Mouse (Mus musculus): ENCODE data around the gene Polg. TPM values are rescaled to one million over a fixed set of nuclear protein-coding genes. Genes with fewer than 3 reads are reported as not detected.
A peak's percentile ranks its signal among the peaks of the same experiment; 100 is the strongest.

The Polg gene
- total RNA-seq, 2 experiments from 2014 or later: 85.9 to 88.7 TPM

DNA sequence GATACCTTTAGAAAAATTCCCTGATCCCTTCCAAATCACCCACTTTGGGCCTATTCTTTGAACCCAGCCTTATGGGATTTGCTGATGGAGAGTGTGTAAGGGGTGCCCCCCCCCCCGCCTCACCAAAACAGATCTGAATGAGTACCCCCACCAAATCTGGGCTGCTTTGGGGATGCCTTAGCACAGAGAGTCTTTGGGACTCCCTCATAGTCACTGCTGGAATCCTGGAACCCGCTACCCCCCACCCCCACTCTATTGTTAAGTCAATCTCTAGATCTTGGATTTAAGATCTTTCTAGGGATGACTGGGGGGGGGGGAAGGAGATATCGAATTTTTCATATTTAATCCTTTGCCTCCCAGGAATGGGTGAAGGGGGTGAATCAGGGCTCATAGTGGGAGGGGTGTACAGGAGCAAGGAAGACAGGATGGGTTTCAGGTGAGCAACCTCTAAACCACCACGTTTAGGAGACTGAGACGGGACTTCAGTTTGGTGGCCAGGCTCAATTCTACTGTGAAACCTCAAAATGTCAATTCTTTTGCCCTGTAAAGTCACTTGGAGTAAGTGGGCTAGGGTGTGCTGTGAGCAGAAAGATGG is 37.6 kb upstream of the Polg start:
- DNase-seq (ENCODE audit: extremely low spot score in 1 of 2, low spot score in 2 of 2): peak in 1 of 2 experiments; percentile 23
- intact Hi-C loops (cut with DNase I): loop anchor here (2.0 kb wide), 1 partner anchor 41 kb away; no protein-coding TSS in a partner anchor

- no peak for DNase-seq (ENCODE audit: extremely low spot score in 1 of 2, low spot score in 2 of 2)
- intact Hi-C loops (cut with DNase I): loop anchor here (2.0 kb wide), 1 partner anchor 42 kb away; no protein-coding TSS in a partner anchor
These were observed 36.9 kb upstream of the Polg start for GRCm38 (mm10) chr7:79503103-79503455.

GRCm38 (mm10) chr7:79502152-79503102 is 36.3 kb upstream of the Polg start:
- DNase-seq (ENCODE audit: extremely low spot score in 1 of 2, low spot score in 2 of 2): peak in 1 of 2 experiments; percentile 27

GRCm38 (mm10) chr7:79501581-79502031 is 35.4 kb upstream of the Polg start:
- intact Hi-C loops (cut with DNase I): loop anchor here (2.0 kb wide), 1 partner anchor 43 kb away; no protein-coding TSS in a partner anchor
- peak; percentile 47 to 56 for DNase-seq (ENCODE audit: extremely low spot score in 1 of 2, low spot score in 2 of 2)

More at GRCm38 (mm10) chr7:79502152-79503102, 36.3 kb upstream of the Polg start:
- intact Hi-C loops (cut with DNase I): loop anchor here (2.0 kb wide), 1 partner anchor 42 kb away; no protein-coding TSS in a partner anchor

DNA sequence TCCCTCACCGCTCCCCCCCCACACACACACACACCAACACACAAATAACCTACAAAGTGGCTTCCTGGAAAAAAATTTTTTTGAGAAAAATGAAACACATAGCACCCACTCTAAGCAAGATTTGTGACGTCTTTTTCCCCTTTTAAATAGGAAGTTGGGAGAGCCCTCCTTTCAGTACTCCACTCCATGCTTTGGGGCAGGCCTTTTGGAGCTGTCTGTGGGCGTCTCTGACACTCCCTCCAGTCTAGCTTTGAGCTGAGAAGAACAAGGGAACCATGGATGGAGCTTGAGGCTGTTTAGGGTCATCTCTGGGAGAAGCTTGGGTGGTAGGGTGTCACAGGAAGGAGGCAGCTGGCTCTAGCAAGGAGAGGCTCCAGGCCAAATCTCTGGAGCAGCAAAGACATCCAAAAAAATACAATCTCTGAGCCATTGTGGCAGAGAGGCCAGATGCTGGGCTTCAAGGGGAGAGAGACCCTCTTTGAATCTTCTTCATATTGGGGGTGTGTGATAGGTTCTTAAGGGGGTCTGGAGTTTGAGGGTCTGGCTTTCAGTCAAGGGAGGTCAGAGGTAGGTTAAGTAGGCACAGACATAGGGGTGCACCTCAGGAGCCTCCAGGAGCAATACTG is 34.6 kb upstream of the Polg start:
- peak; percentile 39 to 51 for DNase-seq (ENCODE audit: extremely low spot score in 1 of 2, low spot score in 2 of 2)
- intact Hi-C loops (cut with DNase I): no loop called here

- intact Hi-C loops (cut with DNase I): loop anchor here (10.0 kb wide), 1 partner anchor 285 kb away; no protein-coding TSS in a partner anchor
- DNase-seq (ENCODE audit: extremely low spot score in 1 of 2, low spot score in 2 of 2): peak; percentile 66 to 82
These were observed 33.7 kb upstream of the Polg start for GRCm38 (mm10) chr7:79499596-79500570.

- peak; percentile 57 to 66 for DNase-seq (ENCODE audit: extremely low spot score in 1 of 2, low spot score in 2 of 2)
- intact Hi-C loops (cut with DNase I): loop anchor here (10.0 kb wide), 1 partner anchor 286 kb away; no protein-coding TSS in a partner anchor
These were observed 32.9 kb upstream of the Polg start for GRCm38 (mm10) chr7:79498965-79499595.

DNA sequence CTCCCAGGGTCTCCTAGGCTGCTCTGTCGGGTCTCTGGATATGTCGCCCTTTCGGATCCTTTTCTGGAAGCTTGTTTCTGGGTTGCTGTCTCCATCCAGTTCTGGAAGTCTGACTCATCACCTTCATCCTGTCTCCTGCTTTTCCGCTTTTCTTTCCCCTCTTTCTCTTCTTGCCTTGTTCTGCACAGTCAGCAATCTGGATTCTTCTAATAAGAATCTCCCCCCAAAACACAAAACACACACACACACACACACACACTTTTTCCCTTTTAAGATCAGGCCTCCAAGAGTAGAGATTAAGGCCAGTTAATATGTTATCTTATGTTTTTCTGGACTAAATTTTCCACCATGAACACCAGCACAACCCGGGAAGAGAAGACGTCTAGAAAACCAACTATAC is 32.2 kb upstream of the Polg start:
- intact Hi-C loops (cut with DNase I): loop anchor here (10.0 kb wide), 1 partner anchor 286 kb away; no protein-coding TSS in a partner anchor
- DNase-seq (ENCODE audit: extremely low spot score in 1 of 2, low spot score in 2 of 2): no peak

DNA sequence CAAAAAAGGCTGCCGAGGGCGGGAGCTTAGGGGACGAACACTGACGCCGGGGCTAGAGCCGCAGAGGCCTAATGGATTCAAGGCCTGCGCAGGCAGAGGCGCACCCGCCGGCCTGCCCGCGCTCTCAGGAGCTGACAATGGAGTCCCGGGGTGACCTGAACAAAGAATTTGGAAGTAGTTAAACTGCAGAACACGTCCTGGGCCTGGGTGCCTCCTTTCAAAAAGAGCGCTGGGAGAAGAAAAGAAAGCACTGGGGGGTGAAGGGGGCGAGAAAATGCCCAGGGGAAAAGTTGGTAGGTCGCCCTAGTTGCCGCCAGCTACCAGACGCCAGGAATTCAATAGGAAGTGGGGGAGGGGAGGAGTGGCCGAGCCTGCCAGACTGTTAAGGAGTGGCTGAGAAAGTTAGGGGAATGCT is 31.5 kb upstream of the Polg start:
- intact Hi-C loops (cut with DNase I): loop anchor here (10.0 kb wide), 1 partner anchor 287 kb away; no protein-coding TSS in a partner anchor
- DNase-seq (ENCODE audit: extremely low spot score in 1 of 2, low spot score in 2 of 2): peak; percentile 63 to 64

DNA sequence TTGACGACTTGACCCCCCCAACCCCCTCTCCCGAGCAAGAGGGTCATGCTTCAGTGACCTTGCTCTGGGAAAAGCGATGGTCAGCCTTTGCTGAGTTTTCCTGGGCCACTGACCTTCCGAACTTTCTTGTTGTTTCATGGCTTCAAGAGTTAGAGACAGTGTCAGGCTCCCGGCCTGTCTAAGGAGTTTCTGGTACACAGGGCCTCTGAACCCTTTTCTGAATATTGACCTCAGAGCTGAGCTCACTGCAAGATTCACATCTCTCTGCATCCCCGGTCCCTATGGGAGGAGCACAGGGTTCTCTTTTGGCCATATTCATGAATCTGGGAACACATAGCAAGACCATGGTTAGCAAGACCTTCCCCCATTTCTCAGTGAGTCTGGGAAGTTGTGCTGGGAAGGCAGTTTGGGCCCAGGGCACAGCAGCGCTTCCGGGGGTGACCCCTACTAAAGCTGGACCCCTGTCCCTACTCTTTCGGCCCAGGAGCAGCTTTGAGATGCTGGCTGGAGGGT is 30.7 kb upstream of the Polg start:
- DNase-seq (ENCODE audit: extremely low spot score in 1 of 2, low spot score in 2 of 2): no peak
- intact Hi-C loops (cut with DNase I): loop anchor here (1.0 to 10.0 kb wide), 2 partner anchors 97 to 288 kb away; no protein-coding TSS in a partner anchor

- intact Hi-C loops (cut with DNase I): loop anchor here (1.0 to 10.0 kb wide), 2 partner anchors 98 to 289 kb away; no protein-coding TSS in a partner anchor
- DNase-seq (ENCODE audit: extremely low spot score in 1 of 2, low spot score in 2 of 2): peak; percentile 87 to 91
These were observed 30.0 kb upstream of the Polg start for GRCm38 (mm10) chr7:79495988-79496815.

GRCm38 (mm10) chr7:79493915-79494314 is 27.8 kb upstream of the Polg start:
- intact Hi-C loops (cut with DNase I): loop anchor here (10.0 kb wide), 1 partner anchor 291 kb away; no protein-coding TSS in a partner anchor
- DNase-seq (ENCODE audit: extremely low spot score in 1 of 2, low spot score in 2 of 2): peak; percentile 67 to 72

DNA sequence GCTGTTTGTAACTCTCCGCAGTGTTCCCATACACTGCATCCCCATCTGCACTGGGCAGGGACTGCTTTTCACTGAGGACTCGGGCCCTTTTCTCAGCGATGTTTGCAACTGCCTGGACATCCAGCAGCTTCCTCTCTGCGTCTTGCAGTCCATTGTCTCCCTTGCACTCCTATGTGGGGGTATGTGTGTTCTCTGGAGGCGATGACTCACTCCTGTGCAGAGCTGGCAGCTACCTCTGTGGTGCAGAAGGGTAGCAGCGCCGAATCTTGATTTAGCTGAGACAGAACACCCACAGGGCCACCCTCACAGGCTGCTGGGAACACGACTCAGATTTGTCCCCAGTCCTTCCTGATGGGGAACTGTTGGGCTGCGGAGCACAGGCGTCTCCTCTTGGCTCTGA is 20.4 kb upstream of the Polg start:
- no peak for DNase-seq (ENCODE audit: extremely low spot score in 1 of 2, low spot score in 2 of 2)
- intact Hi-C loops (cut with DNase I): no loop called here

- intact Hi-C loops (cut with DNase I): no loop called here
- DNase-seq (ENCODE audit: extremely low spot score in 1 of 2, low spot score in 2 of 2): no peak
These were observed 8.8 kb upstream of the Polg start for GRCm38 (mm10) chr7:79474831-79475399.

DNA sequence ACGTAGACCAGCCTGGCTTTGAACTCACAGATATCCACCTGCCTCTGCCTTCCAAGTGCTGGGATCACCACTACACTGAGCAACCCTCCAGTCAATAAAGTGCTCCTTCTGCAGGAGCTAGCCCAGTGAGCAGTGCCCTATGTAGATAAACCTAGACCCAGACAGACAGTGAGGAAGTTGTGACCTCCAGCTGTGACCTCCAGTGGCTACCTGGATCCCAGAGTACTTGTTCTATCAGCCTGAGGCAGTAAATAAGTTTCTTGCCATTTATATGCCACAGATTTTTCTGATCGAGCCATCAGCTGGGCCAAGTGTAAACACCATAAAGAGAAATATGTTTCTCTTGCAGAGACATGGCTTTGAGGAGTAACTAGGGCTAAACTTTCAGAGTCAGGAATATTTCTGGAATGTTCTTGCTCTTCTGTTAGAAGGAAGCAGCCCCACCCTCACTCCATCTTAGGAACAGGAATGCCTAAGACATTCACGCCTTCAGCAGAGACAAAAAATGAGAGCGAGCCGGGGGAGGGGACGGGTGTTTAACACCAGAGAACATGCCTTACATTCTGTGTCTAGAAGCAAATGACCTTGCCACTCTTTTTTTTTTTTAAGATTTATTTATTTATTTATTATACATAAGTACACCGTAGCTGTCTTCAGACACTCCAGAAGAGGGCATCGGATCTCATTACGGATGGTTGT is 7.5 kb upstream of the Polg start:
- peak in 1 of 2 experiments; percentile 21 for DNase-seq (ENCODE audit: extremely low spot score in 1 of 2, low spot score in 2 of 2)
- intact Hi-C loops (cut with DNase I): no loop called here

Data from left cerebral cortex, postnatal 10 days (tissue).